Mouse (Mus musculus): Measurements from ENCODE around the gene Mxi1.

Mxi1 gene

GRCm38 (mm10) chr19:53422358-53423308 lies 112.3 kb downstream of the Mxi1 start:
- no peak for DNase-seq (ENCODE audit: extremely low spot score, low spot score)

- DNase-seq (ENCODE audit: extremely low spot score, low spot score), result no peak
Observed at GRCm38 (mm10) chr19:53423341-53423753, 113.0 kb downstream of the Mxi1 start.

GRCm38 (mm10) chr19:53423816-53424465 lies 113.6 kb downstream of the Mxi1 start:
- no peak for DNase-seq (ENCODE audit: extremely low spot score, low spot score)

GRCm38 (mm10) chr19:53424629-53425028 lies 114.3 kb downstream of the Mxi1 start:
- no peak for DNase-seq (ENCODE audit: extremely low spot score, low spot score)
